Mouse (Mus musculus) G1E (cell line): ENCODE measurements at regions not wholly inside any gene's neighbourhood (a gene's known extent, or its start where the extent isn't known, plus 50 kb on each side); places are given as distances from the start of the nearest gene placed in this dataset.

Source experiments
- ATAC-seq: 2 replicates; pipeline ENCODE4 v1.8.0; 2016; ENCODE audit warnings: mild to moderate bottlenecking; ENCODE audit not compliant: insufficient number of reproducible peaks, poor library complexity, low FRiP score, severe bottlenecking; ENCODE audit errors: extremely low read depth
- DNase-seq: peaks from one replicate; pipeline ENCODE4 v3.0.0; 2012; ENCODE audit warnings: low spot score
- H3K27me3 ChIP-seq: 2 replicates; pipeline ENCODE4 v1.6.1; 2012; ENCODE audit warnings: mild to moderate bottlenecking, low read length, inconsistent platforms; ENCODE audit not compliant: insufficient read depth
- H3K36me3 ChIP-seq: replicated peaks from 2 replicates; pipeline ENCODE3; 2012; ENCODE audit warnings: mild to moderate bottlenecking, inconsistent platforms
- H3K4me1 ChIP-seq: 2 replicates; pipeline ENCODE4 v1.6.1; 2012; ENCODE audit warnings: low read depth, low read length, inconsistent platforms, mixed read lengths; ENCODE audit not compliant: insufficient read depth
- H3K4me3 ChIP-seq: 2 replicates; pipeline ENCODE4 v1.5.1; 2012; ENCODE audit warnings: low read depth, mild to moderate bottlenecking, inconsistent platforms, low read length, moderate library complexity, mixed read lengths
- H3K9me3 ChIP-seq: replicated peaks from 2 replicates; pipeline ENCODE4 v1.6.1; 2012; ENCODE audit warnings: inconsistent platforms
- CTCF ChIP-seq: IDR thresholded peaks from 2 replicates; pipeline ENCODE4 v1.5.1; 2012; ENCODE audit warnings: low read depth, low read length, inconsistent platforms, mixed read lengths
- GATA1 ChIP-seq: IDR thresholded peaks from 2 replicates; pipeline ENCODE4 v1.6.1; 2012; ENCODE audit warnings: borderline replicate concordance, low read length, inconsistent platforms, mixed read lengths
- GATA2 ChIP-seq: IDR thresholded peaks from 2 replicates; pipeline ENCODE4 v1.6.1; 2012; ENCODE audit warnings: low read depth, low read length, inconsistent platforms, borderline replicate concordance
- POLR2AphosphoS5 ChIP-seq: IDR thresholded peaks from 2 replicates; pipeline ENCODE4 v1.6.1; 2012; ENCODE audit warnings: low read depth, low read length, inconsistent platforms; ENCODE audit not compliant: insufficient replicate concordance
- TAL1 ChIP-seq: conservative IDR thresholded peaks from 2 replicates; pipeline ENCODE4 v1.6.1; 2012; ENCODE audit warnings: low read depth, low read length, inconsistent platforms, mixed read lengths

DNA sequence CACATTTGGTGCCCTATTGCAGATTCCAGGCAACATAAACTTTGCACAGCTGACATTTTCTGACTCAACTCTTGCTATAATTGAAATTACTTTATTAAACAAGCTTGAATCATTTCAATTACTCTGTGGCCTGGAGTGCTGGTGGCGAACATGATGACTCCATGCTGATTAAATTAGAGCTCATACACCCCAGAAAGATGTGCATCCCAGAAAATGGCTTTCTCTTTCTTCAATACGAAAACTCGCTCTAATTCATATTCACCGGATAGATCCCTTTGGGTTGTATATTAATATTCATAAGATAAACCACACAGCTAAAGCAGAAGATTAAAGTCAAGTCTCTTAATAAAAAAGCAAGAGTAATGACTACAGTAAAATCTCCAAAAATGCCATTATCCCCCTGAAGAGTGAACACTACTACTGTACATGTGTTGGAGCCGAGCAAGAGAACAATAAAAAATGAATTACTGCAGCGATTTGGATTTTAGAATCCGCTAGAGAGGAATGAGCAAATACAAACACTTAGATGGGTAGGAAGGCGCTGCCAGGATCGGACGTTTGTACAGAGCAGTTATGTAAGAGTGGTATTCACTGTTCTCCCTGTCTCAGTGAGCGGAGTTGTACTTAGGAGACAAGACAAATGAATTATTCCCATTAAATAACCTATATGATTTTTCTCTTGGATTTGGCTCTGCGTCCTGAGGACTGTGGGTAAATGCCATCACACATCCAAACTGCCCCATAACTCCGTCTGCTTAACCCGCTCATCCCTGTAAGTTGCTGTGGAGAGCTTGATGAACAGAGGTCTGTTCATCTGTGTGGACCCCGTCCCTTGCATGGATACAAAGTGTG lies 264.5 kb upstream of the Igfbp7 start:
- Histone ChIP-seq H3K4me3 (no peak overlapping the region), H3K9me3 (peaks cover 37% of the 10 kb centered on the region), H3K4me1 (no peaks in the 10 kb centered on the region), H3K27me3 (no peaks in the 10 kb centered on the region), H3K36me3 (no peaks in the 10 kb centered on the region)
- no peak for TF ChIP-seq CTCF
- no peak for TF ChIP-seq POLR2AphosphoS5
- no peak for TF ChIP-seq GATA1
- TF ChIP-seq TAL1: no peak
- no peak for TF ChIP-seq GATA2
- no peak for DNase-seq
- ATAC-seq: no peak

DNA sequence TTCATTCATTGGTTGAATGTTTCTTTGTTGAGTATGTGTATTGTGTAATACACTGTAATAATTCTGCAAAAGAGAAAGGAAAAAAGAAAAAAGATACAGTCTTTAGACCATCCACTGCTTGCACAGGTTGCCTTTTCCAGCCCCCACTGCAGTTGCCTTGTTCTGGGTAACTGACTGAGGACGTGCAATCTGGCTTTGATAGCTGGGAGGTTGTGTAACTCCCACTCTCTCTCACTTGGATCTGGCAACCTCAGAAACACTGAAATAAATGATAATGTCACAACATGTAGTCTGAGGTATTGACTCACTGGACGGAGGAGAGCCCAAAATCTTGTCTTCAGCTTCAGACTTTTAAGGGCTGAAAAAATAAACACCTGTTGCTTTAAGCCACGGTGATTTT lies 255.3 kb upstream of the Igfbp7 start:
- TF ChIP-seq GATA2: no peak
- TF ChIP-seq CTCF: no peak
- TF ChIP-seq GATA1: no peak
- TF ChIP-seq TAL1: no peak
- H3K4me3 ChIP-seq: no peak overlapping the region
- no peaks in the 10 kb centered on the region for H3K4me1 ChIP-seq
- no peaks in the 10 kb centered on the region for H3K27me3 ChIP-seq
- H3K36me3 ChIP-seq: no peaks in the 10 kb centered on the region
- H3K9me3 ChIP-seq: peaks cover 24% of the 10 kb centered on the region
- ATAC-seq (no peak), DNase-seq (no peak)

DNA sequence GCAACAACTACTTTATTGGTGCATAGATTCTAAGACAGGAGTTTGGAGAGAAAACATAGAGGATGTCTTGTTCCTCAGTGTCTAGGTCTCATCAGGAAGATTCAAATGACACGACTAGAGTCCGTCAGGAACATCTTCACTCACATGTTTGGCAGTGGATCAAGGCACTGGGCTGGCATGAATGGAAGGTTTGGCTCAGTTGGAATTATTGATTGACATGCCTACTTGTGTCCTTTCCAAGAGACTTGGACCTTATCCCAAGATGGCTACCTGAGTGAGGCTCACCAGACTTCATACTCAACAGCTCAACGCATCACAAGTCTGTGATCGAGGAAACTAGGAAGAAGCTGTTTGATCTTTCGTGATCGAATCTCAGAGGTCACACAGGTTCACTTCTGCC lies 251.2 kb upstream of the Igfbp7 start:
- H3K4me1 ChIP-seq: no peaks in the 10 kb centered on the region
- TF ChIP-seq GATA2: no peak
- no peak for TF ChIP-seq GATA1
- TF ChIP-seq TAL1: no peak
- TF ChIP-seq POLR2AphosphoS5: no peak
- no peak for TF ChIP-seq CTCF
- H3K4me3 ChIP-seq: no peak overlapping the region
- no peaks in the 10 kb centered on the region for H3K27me3 ChIP-seq
- DNase-seq (no peak), ATAC-seq (no peak)
- H3K9me3 ChIP-seq: peaks cover 22% of the 10 kb centered on the region
- no peaks in the 10 kb centered on the region for H3K36me3 ChIP-seq

DNA sequence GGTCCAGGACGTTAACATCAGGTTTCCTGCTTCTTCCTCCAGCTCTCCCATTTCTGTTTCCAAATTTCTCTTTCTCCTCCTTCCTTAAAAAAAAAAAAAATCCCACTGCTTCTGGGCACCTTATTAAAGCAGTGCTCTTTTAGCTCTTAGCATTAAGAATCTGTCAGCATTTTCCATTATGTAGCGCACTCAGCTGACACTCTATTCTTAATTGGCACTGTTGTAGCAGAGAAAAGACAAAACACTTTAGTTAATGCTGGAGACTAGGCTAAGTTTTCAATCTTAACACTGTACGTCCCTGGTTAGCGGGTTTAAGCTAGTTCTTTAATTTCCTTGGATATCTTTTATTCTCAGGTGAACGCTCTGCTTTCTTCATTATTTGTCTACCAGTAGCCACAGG lies 236.8 kb upstream of the Igfbp7 start:
- DNase-seq: no peak
- no peaks in the 10 kb centered on the region for H3K36me3 ChIP-seq
- no peak for ATAC-seq

DNA sequence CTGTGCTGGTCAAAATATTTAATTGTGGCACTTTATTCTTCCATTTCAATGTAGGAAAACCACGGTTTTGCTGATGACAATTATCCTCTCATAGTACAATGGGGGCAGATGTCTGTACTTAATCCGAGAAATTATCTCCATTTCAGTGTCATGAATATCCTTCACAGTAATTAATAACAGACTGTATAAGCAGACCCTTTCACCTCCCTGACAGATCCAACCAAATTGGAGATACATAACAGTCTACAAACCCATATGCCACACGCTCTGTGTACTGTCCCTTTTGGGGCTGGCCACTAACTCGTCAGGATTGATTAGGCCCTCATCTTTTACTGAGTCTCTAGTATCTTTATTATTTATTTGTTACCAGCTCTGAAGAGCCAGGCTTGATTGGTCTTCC lies 212.6 kb upstream of the Igfbp7 start:
- DNase-seq: no peak
- Histone ChIP-seq H3K4me3 (no peak overlapping the region), H3K27me3 (no peaks in the 10 kb centered on the region), H3K4me1 (no peaks in the 10 kb centered on the region), H3K9me3 (peaks cover 31% of the 10 kb centered on the region), H3K36me3 (no peaks in the 10 kb centered on the region)
- TF ChIP-seq GATA1 (no peak), GATA2 (no peak), TAL1 (no peak), POLR2AphosphoS5 (no peak), CTCF (no peak)
- ATAC-seq: no peak

More for the DNA sequence above, 236.8 kb upstream of the Igfbp7 start:
- Histone ChIP-seq H3K27me3 (no peaks in the 10 kb centered on the region), H3K9me3 (peaks cover 22% of the 10 kb centered on the region), H3K4me3 (no peak overlapping the region), H3K4me1 (no peaks in the 10 kb centered on the region)
- no peak for TF ChIP-seq TAL1
- TF ChIP-seq GATA2: no peak
- no peak for TF ChIP-seq GATA1
- no peak for TF ChIP-seq CTCF
- no peak for TF ChIP-seq POLR2AphosphoS5

DNA sequence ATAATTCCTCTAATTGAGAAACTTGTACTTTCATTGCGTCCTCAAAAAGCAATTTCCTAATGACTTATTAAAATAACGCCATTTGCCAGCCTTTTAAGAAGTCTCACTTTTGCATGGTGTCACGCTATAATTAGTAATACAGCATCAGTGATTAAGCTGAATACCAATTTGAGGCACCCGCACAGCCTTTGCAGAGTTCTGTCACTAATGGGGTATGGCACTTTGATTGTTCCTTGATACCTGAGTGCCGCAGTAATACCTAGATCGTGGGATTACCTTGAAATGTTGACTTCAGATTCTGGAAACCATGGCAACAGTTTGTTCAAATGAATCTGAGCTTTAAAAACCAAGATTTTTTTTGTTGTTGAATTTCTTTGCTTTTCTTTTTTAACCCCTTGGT lies 202.7 kb upstream of the Igfbp7 start:
- peaks cover 23% of the 10 kb centered on the region for H3K9me3 ChIP-seq
- TF ChIP-seq GATA2 (no peak), TAL1 (no peak), GATA1 (no peak), POLR2AphosphoS5 (no peak), CTCF (no peak)
- H3K4me3 ChIP-seq: no peak overlapping the region
- no peaks in the 10 kb centered on the region for H3K27me3 ChIP-seq
- H3K36me3 ChIP-seq: no peaks in the 10 kb centered on the region
- no peaks in the 10 kb centered on the region for H3K4me1 ChIP-seq
- ATAC-seq (no peak), DNase-seq (no peak)
